Mouse (Mus musculus) megakaryocyte, embryonic 14.5 days (primary cell): ENCODE data around the gene Taf11.

Source experiments
- FLI1 ChIP-seq: IDR thresholded peaks from 2 replicates; pipeline ENCODE4 v1.6.1; 2012; ENCODE audit warnings: low read length, inconsistent platforms, mixed read lengths
- GATA1 ChIP-seq: IDR thresholded peaks from 3 replicates; pipeline ENCODE4 v1.6.1; 2012; ENCODE audit warnings: mixed read lengths, low read length, inconsistent platforms, borderline replicate concordance

DNA sequence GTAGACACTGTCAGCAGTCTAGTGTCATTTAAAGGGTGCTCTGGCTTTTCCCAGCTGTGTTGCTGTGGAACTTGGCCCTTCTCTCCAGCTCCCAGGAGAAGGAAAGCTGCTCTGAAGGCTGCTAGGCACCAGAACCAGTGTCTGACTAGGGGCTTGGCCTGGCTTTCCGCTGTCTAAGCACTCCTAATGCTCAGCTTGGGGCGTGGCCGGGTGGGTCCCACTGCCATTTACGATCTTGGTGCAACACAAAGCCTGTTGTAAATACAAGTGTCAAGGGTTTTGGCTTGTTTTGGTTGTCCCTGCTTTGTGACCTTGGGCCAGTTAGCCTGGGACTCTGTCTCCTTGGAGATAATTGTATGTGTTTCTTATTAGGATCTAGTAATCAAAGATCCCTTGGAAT, 30.7 kb upstream of the Taf11 start:
- no peak for TF ChIP-seq GATA1
- no peak for TF ChIP-seq FLI1
